Mouse (Mus musculus): ENCODE data around the gene Cdv3.

DNA sequence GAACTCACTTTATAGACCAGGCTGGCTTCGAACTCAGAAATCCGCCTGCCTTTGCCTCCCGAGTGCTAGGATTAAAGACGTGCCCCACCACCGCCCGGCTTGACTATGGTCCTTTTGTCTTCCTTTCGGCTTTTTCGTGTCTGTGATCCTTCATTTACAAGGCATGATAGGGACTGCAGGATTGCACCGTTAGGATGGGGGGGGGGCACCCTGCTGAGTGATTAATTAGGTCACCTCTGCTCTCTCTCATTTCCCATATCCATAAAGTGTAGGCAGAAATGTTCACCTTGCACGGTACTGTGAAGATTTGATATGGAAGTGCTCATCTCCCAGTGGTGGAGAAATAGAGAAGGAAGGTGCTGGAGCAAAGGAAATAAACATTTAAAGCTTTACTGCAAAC lies 13.0 kb upstream of the Cdv3 start:
- no peak for TF ChIP-seq CTCF (IDR thresholded peaks at IDR 0.05; ENCODE audit: low read depth, low read length)
- no peak for TF ChIP-seq EP300 (IDR thresholded peaks at IDR 0.05; ENCODE audit: insufficient read depth, low read depth, low read length)

Measured in ES-Bruce4 (cell line).